Mouse (Mus musculus) kidney, embryonic 14.5 days (tissue): ENCODE measurements around the gene Klk6. TPM values are rescaled to one million over a fixed set of nuclear protein-coding genes. Genes with fewer than 3 reads are reported as not detected.

Source experiments
- ATAC-seq: fragments of 200-750 bp; cut with Nextera tagmentation; 2 replicates; pipeline ENCODE4 v1.8.0; 2017; ENCODE audit warnings: moderate number of reproducible peaks, mild to moderate bottlenecking, moderate TSS enrichment, moderate library complexity; ENCODE audit not compliant: low FRiP score, low TSS enrichment
- H3K27ac ChIP-seq: fragments of 300-500 bp; sonication (generic); 2 replicates; pipeline ENCODE4 v1.5.1; 2014; ENCODE audit warnings: low read depth, mild to moderate bottlenecking, low read length, moderate library complexity, mixed read lengths
- H3K27me3 ChIP-seq: fragments of 300-500 bp; sonication (generic); 2 replicates; pipeline ENCODE4 v1.6.1; 2014; ENCODE audit warnings: mild to moderate bottlenecking, low read length; ENCODE audit not compliant: control insufficient read depth, insufficient read depth
- H3K36me3 ChIP-seq: fragments of 300-500 bp; sonication (generic); 2 replicates; pipeline ENCODE4 v1.6.1; 2014; ENCODE audit warnings: low read length, mixed read lengths; ENCODE audit not compliant: control insufficient read depth, insufficient read depth
- H3K4me1 ChIP-seq: fragments of 300-500 bp; sonication (generic); 2 replicates; pipeline ENCODE4 v1.6.1; 2014; ENCODE audit warnings: low read length, mixed read lengths; ENCODE audit not compliant: control insufficient read depth, insufficient read depth
- H3K4me2 ChIP-seq: fragments of 300-500 bp; sonication (generic); replicated peaks from 2 replicates; pipeline ENCODE4 v1.6.1; 2014; ENCODE audit warnings: low read depth, mild to moderate bottlenecking, low read length
- H3K4me3 ChIP-seq: fragments of 300-500 bp; sonication (generic); 2 replicates; pipeline ENCODE4 v1.5.1; 2014; ENCODE audit warnings: mild to moderate bottlenecking, low read length
- H3K9ac ChIP-seq: fragments of 300-500 bp; sonication (generic); 2 replicates; pipeline ENCODE4 v1.6.1; 2014; ENCODE audit warnings: low read depth, mild to moderate bottlenecking, low read length, moderate library complexity
- H3K9me3 ChIP-seq: fragments of 300-500 bp; sonication (generic); 2 replicates; pipeline ENCODE4 v1.6.1; 2016; ENCODE audit warnings: low read length; ENCODE audit not compliant: control insufficient read depth
- WGBS: fragments of 180-500 bp; shearing (Covaris S2); extraction: QIAGEN DNeasy Blood & Tissue Kit; methylation state at CpG from one replicate; pipeline ENCODE4 v1.1.7; 2014; 5-methylcytosine and 5-hydroxymethylcytosine counted together
- polyA plus RNA-seq: library from polyadenylated mRNA; unstranded; fragments of >200 nt; fragmentation: Nextera tagmentation; extraction: Ambion mirVana; gene quantifications from 2 replicates; pipeline ENCODE4 v1.2.1, GENCODE M21; 2014

The Klk6 gene
- polyA plus RNA-seq, 1 experiment from 2014 or later: not detected

DNA sequence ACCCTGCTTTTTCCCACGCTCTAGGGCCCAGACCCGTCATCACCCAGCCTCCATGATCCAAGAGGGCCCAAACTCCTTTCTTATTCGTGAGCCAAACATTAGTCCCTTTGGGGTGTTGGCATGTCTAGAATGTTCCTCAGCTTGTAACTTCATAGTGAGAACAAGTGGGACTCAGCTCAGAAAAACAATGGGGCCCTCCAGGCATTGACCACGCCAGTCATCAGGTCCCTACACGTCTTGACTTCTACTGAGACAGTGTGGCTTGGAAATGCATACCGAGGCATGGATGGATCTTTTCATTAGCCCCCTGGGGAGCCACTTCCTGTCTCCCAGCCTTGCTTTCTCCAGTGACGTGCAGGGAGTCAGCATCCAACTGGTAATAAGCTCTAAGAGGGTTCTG, 24.4 kb upstream of the Klk6 start:
- Histone ChIP-seq H3K4me2 (no peak overlapping the region), H3K27ac (no peak overlapping the region), H3K4me1 (peaks cover 10% of the 10 kb centered on the region), H3K9ac (no peak overlapping the region), H3K9me3 (no peaks in the 10 kb centered on the region), H3K27me3 (peaks cover 7% of the 10 kb centered on the region; the same call in 1 of the 2 replicates), H3K36me3 (no peaks in the 10 kb centered on the region), H3K4me3 (no peak overlapping the region)
- 80% methylated on average over 7 of the region's 7 CpGs for WGBS
- ATAC-seq: no peak

GRCm38 (mm10) chr7:43810994-43811393, 13.3 kb upstream of the Klk6 start, which contains the start of gene Klk7:
Gene Klk7, plus strand, starts transcription at chr7:43811294.
- Histone ChIP-seq H3K27ac (no peak within 1 kb of the TSS), H3K9ac (no peak within 1 kb of the TSS), H3K9me3 (no peaks in the 10 kb centered on the region), H3K27me3 (no peaks in the 10 kb centered on the region), H3K4me3 (no peak within 1 kb of the TSS), H3K36me3 (no peaks in the 10 kb centered on the region), H3K4me2 (no peak within 1 kb of the TSS), H3K4me1 (no peaks in the 10 kb centered on the region)
- WGBS: 43% methylated on average over 5 of the region's 5 CpGs
- no peak for ATAC-seq

DNA sequence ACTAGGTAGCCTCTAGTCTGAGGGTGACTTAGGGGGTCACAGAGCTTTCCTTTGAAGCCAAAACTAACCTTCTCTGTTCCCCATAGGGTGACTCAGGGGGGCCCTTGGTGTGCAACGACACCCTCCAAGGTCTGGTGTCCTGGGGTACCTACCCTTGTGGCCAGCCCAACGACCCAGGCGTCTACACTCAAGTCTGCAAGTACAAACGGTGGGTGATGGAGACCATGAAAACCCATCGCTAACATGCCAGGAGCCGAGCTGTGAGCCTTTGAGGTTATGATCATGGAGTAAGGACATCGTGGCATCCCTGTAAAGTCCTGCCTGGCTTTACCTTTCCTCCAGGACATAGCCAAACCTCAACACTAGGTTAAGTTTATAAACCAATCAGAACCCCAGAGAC, 9.1 kb upstream of the Klk6 start:
- H3K36me3 ChIP-seq: no peaks in the 10 kb centered on the region
- H3K9ac ChIP-seq: no peak overlapping the region
- ATAC-seq: no peak
- H3K9me3 ChIP-seq: no peaks in the 10 kb centered on the region
- WGBS: 89% methylated on average over 7 of the region's 7 CpGs
- no peaks in the 10 kb centered on the region for H3K27me3 ChIP-seq
- no peak overlapping the region for H3K4me2 ChIP-seq
- no peak overlapping the region for H3K4me3 ChIP-seq
- no peaks in the 10 kb centered on the region for H3K4me1 ChIP-seq
- H3K27ac ChIP-seq: no peak overlapping the region

DNA sequence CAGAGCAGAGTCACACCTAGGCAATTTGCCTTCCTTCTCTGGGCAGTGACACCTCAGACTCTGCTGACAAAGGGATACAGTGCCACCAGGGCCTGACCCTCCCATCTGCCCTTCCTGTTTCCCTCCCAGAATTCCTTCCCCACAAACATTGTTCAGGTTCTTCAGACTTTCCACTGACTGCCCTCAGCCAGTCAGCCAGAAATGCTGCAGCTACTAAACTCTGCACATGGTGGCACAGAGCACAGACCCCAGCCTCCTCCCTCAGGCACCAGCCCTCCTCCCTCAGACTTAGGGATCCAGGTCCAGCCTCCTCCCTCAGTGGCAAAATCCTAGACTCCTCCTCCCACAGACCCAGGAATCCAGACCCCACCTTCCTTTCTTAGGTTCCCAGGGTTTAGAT, 7.6 kb upstream of the Klk6 start:
- Histone ChIP-seq H3K9ac (no peak overlapping the region), H3K27me3 (no peaks in the 10 kb centered on the region), H3K4me1 (no peaks in the 10 kb centered on the region), H3K27ac (no peak overlapping the region), H3K9me3 (no peaks in the 10 kb centered on the region), H3K4me3 (no peak overlapping the region), H3K4me2 (no peak overlapping the region), H3K36me3 (no peaks in the 10 kb centered on the region)
- no peak for ATAC-seq

- H3K4me3 ChIP-seq: no peak overlapping the region
- H3K9me3 ChIP-seq: no peaks in the 10 kb centered on the region
- no peak for ATAC-seq
- H3K4me1 ChIP-seq: no peaks in the 10 kb centered on the region
- no peak overlapping the region for H3K9ac ChIP-seq
- H3K27ac ChIP-seq: no peak overlapping the region
- H3K27me3 ChIP-seq: no peaks in the 10 kb centered on the region
- WGBS: 88% methylated on average over 7 of the region's 7 CpGs
- no peak overlapping the region for H3K4me2 ChIP-seq
- H3K36me3 ChIP-seq: no peaks in the 10 kb centered on the region
Observed at GRCm38 (mm10) chr7:43821581-43821980, 2.7 kb upstream of the Klk6 start.

- no peak overlapping the region for H3K4me2 ChIP-seq
- no peaks in the 10 kb centered on the region for H3K27me3 ChIP-seq
- WGBS: 82% methylated on average over 5 of the region's 5 CpGs
- no peak for ATAC-seq
- no peak overlapping the region for H3K27ac ChIP-seq
- H3K36me3 ChIP-seq: no peaks in the 10 kb centered on the region
- no peak overlapping the region for H3K9ac ChIP-seq
- H3K9me3 ChIP-seq: no peaks in the 10 kb centered on the region
- no peaks in the 10 kb centered on the region for H3K4me1 ChIP-seq
- H3K4me3 ChIP-seq: no peak overlapping the region
Observed at GRCm38 (mm10) chr7:43826056-43826455, 1.8 kb downstream of the Klk6 start.

- ATAC-seq: no peak
- H3K36me3 ChIP-seq: no peaks in the 10 kb centered on the region
- no peak overlapping the region for H3K9ac ChIP-seq
- WGBS: 87% methylated on average over 4 of the region's 4 CpGs
- H3K4me3 ChIP-seq: no peak overlapping the region
- H3K4me2 ChIP-seq: no peak overlapping the region
- no peaks in the 10 kb centered on the region for H3K27me3 ChIP-seq
- H3K9me3 ChIP-seq: no peaks in the 10 kb centered on the region
- H3K27ac ChIP-seq: no peak overlapping the region
- H3K4me1 ChIP-seq: no peaks in the 10 kb centered on the region
Observed at GRCm38 (mm10) chr7:43827706-43828105, 3.4 kb downstream of the Klk6 start.

GRCm38 (mm10) chr7:43829006-43829405, 4.7 kb downstream of the Klk6 start:
- Histone ChIP-seq H3K4me1 (no peaks in the 10 kb centered on the region), H3K36me3 (no peaks in the 10 kb centered on the region), H3K27me3 (no peaks in the 10 kb centered on the region), H3K4me2 (no peak overlapping the region), H3K9me3 (no peaks in the 10 kb centered on the region), H3K9ac (no peak overlapping the region), H3K4me3 (no peak overlapping the region), H3K27ac (no peak overlapping the region)
- WGBS: 86% methylated on average over 8 of the region's 8 CpGs
- no peak for ATAC-seq

GRCm38 (mm10) chr7:43841701-43842100, 17.4 kb downstream of the Klk6 start, which contains the start of gene Klk5:
Gene Klk5, plus strand, starts transcription at chr7:43841971.
- H3K9ac ChIP-seq: no peak within 1 kb of the TSS
- H3K4me1 ChIP-seq: no peaks in the 10 kb centered on the region
- no peaks in the 10 kb centered on the region for H3K27me3 ChIP-seq
- no peaks in the 10 kb centered on the region for H3K36me3 ChIP-seq
- 67% methylated on average over 3 of the region's 3 CpGs for WGBS
- no peak within 1 kb of the TSS for H3K27ac ChIP-seq
- no peak within 1 kb of the TSS for H3K4me3 ChIP-seq
- H3K9me3 ChIP-seq: no peaks in the 10 kb centered on the region
- no peak for ATAC-seq
- no peak within 1 kb of the TSS for H3K4me2 ChIP-seq

DNA sequence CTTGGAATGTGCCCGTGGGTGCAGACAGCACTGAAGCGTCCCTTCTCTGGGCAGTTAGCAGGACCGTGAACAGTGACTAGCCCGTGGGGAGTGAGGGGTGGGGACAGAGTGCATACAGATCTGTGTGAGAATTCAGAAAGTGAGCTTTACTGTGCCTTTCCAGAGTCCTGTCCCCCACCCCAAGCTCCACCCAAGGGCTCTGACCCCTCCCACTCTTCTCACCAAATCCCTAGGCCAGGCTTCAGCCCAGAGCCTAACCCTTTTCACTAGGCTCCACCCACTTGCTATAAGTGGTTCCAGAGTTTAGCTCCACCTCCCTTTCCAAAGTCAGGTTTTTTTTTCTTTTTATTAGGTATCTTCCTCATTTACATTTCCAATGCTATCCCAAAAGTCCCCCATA, 19.5 kb downstream of the Klk6 start:
- Histone ChIP-seq H3K4me1 (no peaks in the 10 kb centered on the region), H3K27ac (no peak overlapping the region), H3K4me2 (no peak overlapping the region), H3K36me3 (no peaks in the 10 kb centered on the region), H3K4me3 (no peak overlapping the region), H3K27me3 (no peaks in the 10 kb centered on the region), H3K9me3 (no peaks in the 10 kb centered on the region), H3K9ac (no peak overlapping the region)
- 94% methylated on average over 4 of the region's 4 CpGs for WGBS
- ATAC-seq: no peak
